Mouse (Mus musculus) MEL (cell line): ENCODE results near the gene Itpr2.

Experiments used
- CTCF ChIP-seq, 3 experiments: IDR thresholded peaks in 2 of 3; conservative IDR thresholded peaks in 1 of 3; 2 replicates each; pipeline ENCODE4 v1.5.1; 2011 to 2012; ENCODE audit warnings: low read length in 3 of 3, low read depth in 2 of 3, mild to moderate bottlenecking in 2 of 3, improper control_type of control experiment in 1 of 3, inconsistent platforms in 1 of 3, mixed read lengths in 1 of 3, moderate library complexity in 1 of 3; ENCODE audit not compliant: control insufficient read depth in 1 of 3, insufficient read depth in 1 of 3, poor library complexity in 1 of 3, severe bottlenecking in 1 of 3
- HCFC1 ChIP-seq: IDR thresholded peaks from 2 replicates; pipeline ENCODE4 v1.6.1; 2012; ENCODE audit warnings: low read depth, mild to moderate bottlenecking, inconsistent platforms, low read length, improper control_type of control experiment, moderate library complexity
- KAT2A ChIP-seq: conservative IDR thresholded peaks from 2 replicates; pipeline ENCODE4 v1.6.1; 2012; ENCODE audit warnings: low read depth, low read length, improper control_type of control experiment, inconsistent platforms
- MEF2A ChIP-seq: IDR thresholded peaks from 2 replicates; pipeline ENCODE4 v1.6.1; 2014; ENCODE audit warnings: low read depth, mild to moderate bottlenecking, inconsistent platforms, low read length, improper control_type of control experiment; ENCODE audit not compliant: poor library complexity, insufficient replicate concordance, severe bottlenecking; ENCODE audit errors: extremely low read depth
- MXI1 ChIP-seq: IDR thresholded peaks from 2 replicates; pipeline ENCODE4 v1.6.1; 2011; ENCODE audit warnings: mild to moderate bottlenecking, low read depth, low read length, improper control_type of control experiment
- POLR2A ChIP-seq, 2 experiments: IDR thresholded peaks; 2 replicates each; pipeline ENCODE4 v1.6.1; 2011 to 2012; ENCODE audit warnings: low read length in 2 of 2, mild to moderate bottlenecking in 2 of 2, control low read depth in 1 of 2, improper control_type of control experiment in 1 of 2, low read depth in 1 of 2, moderate library complexity in 1 of 2; ENCODE audit not compliant: control insufficient read depth in 1 of 2, insufficient read depth in 1 of 2, poor library complexity in 1 of 2
- USF1 ChIP-seq: IDR thresholded peaks from 2 replicates; pipeline ENCODE4 v1.6.1; 2014; ENCODE audit warnings: low read depth, mild to moderate bottlenecking, inconsistent platforms, low read length, improper control_type of control experiment, moderate library complexity
- USF2 ChIP-seq, 2 experiments: IDR thresholded peaks; 2 replicates each; pipeline ENCODE4 v1.6.1; 2011 to 2012; ENCODE audit warnings: improper control_type of control experiment in 2 of 2, low read length in 2 of 2, borderline replicate concordance in 1 of 2, inconsistent platforms in 1 of 2, low read depth in 1 of 2, mild to moderate bottlenecking in 1 of 2; ENCODE audit not compliant: insufficient read depth in 1 of 2
- ZKSCAN1 ChIP-seq: IDR thresholded peaks from 2 replicates; pipeline ENCODE4 v1.6.1; 2012; ENCODE audit warnings: low read depth, mild to moderate bottlenecking, inconsistent platforms, low read length, improper control_type of control experiment, moderate library complexity
- ZNF384 ChIP-seq: IDR thresholded peaks from 2 replicates; pipeline ENCODE4 v1.6.1; 2012; ENCODE audit warnings: low read depth, mild to moderate bottlenecking, inconsistent platforms, low read length, improper control_type of control experiment

GRCm38 (mm10) chr6:146079734-146080443, 422.1 kb downstream of the Itpr2 start:
- TF ChIP-seq KAT2A = no peak
- TF ChIP-seq ZKSCAN1 = no peak
- no peak for TF ChIP-seq USF2 (IDR thresholded peaks at IDR 0.05; ENCODE audit: borderline replicate concordance in 1 of 2, insufficient read depth in 1 of 2, low read depth in 1 of 2, low read length in 2 of 2)
- no peak for TF ChIP-seq CTCF (IDR thresholded peaks at IDR 0.05 in 2 of 3, conservative IDR thresholded peaks at IDR 0.05 in 1 of 3; ENCODE audit: control insufficient read depth in 1 of 3, insufficient read depth in 1 of 3, low read depth in 2 of 3, low read length in 3 of 3, poor library complexity in 1 of 3, severe bottlenecking in 1 of 3)
- no peak for TF ChIP-seq POLR2A (IDR thresholded peaks at IDR 0.05; ENCODE audit: control insufficient read depth in 1 of 2, insufficient read depth in 1 of 2, low read depth in 1 of 2, low read length in 2 of 2, poor library complexity in 1 of 2)
- TF ChIP-seq MXI1 = no peak
- no peak for TF ChIP-seq USF1
- no peak for TF ChIP-seq ZNF384
- no peak for TF ChIP-seq HCFC1
- no peak for TF ChIP-seq MEF2A
